Mouse (Mus musculus): Measurements from ENCODE around the gene Gm45015.
"Not testable (repeated sequence)": the region's sequence is repeated elsewhere in the genome, so short reads cannot be mapped to it uniquely, and the experiment has no call there.

GRCm38 (mm10) chrX:73292876-73293275 is 43.8 kb downstream of the Gm45015 start, which contains the start of the genes Xlr5a and Xlr5c:
- TF ChIP-seq CTCF, EP300 (IDR thresholded peaks at IDR 0.05; ENCODE audit: low read depth): not testable (repeated sequence)

Measured in liver, postnatal 0 days (tissue).